ENCODE assay signal across 7 mouse cellular contexts in genomic region chr13:109547700-109548099, GRCm38 (mm10).
DNase-seq lines count a peak whose midpoint lies in the region; ATAC-seq and TF ChIP-seq lines count a peak whose summit lies in the region.

No protein-coding gene starts in this region.

- peak; percentile 87 for ATAC-seq in intestine, embryonic 14.5 days (replicated peaks; ENCODE audit: low FRiP score, low TSS enrichment, low read depth)
- ATAC-seq in midbrain, embryonic 12.5 days (ENCODE audit: low FRiP score, low read depth): peak; percentile 81

- no peaks in the 10 kb centered on the region for H3K4me1 ChIP-seq in intestine, embryonic 14.5 days (replicated peaks; ENCODE audit: control insufficient read depth, insufficient read depth, low read length)
- no peaks in the 10 kb centered on the region for H3K4me1 ChIP-seq in midbrain, embryonic 12.5 days
- H3K4me1 ChIP-seq in small intestine, adult 2 months (ENCODE audit: control insufficient read depth, insufficient read depth, insufficient read length, low read length): peaks cover 4% of the 10 kb centered on the region

- DNase-seq in adipocyte (ENCODE audit: low spot score): peak; percentile 85
- DNase-seq in cerebellum, postnatal 14 days: peak; percentile 85 to 86
- DNase-seq in frontal cortex, postnatal 36 days (ENCODE audit: low spot score in 2 of 2): peak; percentile 74 to 91
- peak; percentile 87 for DNase-seq in intestine, embryonic 14.5 days (ENCODE audit: low spot score)
- peak; percentile 39 to 64 for DNase-seq in left cerebral cortex, adult 8-10 months (ENCODE audit: low spot score in 2 of 2)

- no peak overlapping the region for H3K4me3 ChIP-seq in intestine, embryonic 14.5 days (ENCODE audit: low read depth, low read length)
- H3K4me3 ChIP-seq in midbrain, embryonic 12.5 days: no peak overlapping the region
- H3K4me3 ChIP-seq in small intestine, adult 2 months (ENCODE audit: low read depth, low read length): no peak overlapping the region

- no peaks in the 10 kb centered on the region for H3K36me3 ChIP-seq in intestine, embryonic 14.5 days (ENCODE audit: control insufficient read depth, insufficient read depth, low read length)
- H3K36me3 ChIP-seq in midbrain, embryonic 12.5 days: no peaks in the 10 kb centered on the region
- no peaks in the 10 kb centered on the region for H3K36me3 ChIP-seq in small intestine, adult 2 months (ENCODE audit: control insufficient read depth, insufficient read depth, low read length)

- H3K27ac ChIP-seq in intestine, embryonic 14.5 days (ENCODE audit: low read depth): no peak overlapping the region
- no peak overlapping the region for H3K27ac ChIP-seq in midbrain, embryonic 12.5 days (replicated peaks)
- no peak overlapping the region for H3K27ac ChIP-seq in small intestine, adult 2 months (ENCODE audit: insufficient read depth, low read depth, low read length)

- WGBS in intestine, embryonic 14.5 days: 31% methylated on average over 6 of the region's 6 CpGs
- WGBS in midbrain, embryonic 12.5 days: 34% methylated on average over 6 of the region's 6 CpGs
- WGBS in small intestine, adult 2 months: 10% methylated on average over 6 of the region's 6 CpGs

- no peak overlapping the region for H3K9ac ChIP-seq in intestine, embryonic 14.5 days (ENCODE audit: low read length)
- H3K9ac ChIP-seq in midbrain, embryonic 12.5 days (replicated peaks): no peak overlapping the region

- H3K9me3 ChIP-seq in intestine, embryonic 14.5 days (ENCODE audit: control insufficient read depth, low read length): no peaks in the 10 kb centered on the region
- no peaks in the 10 kb centered on the region for H3K9me3 ChIP-seq in midbrain, embryonic 12.5 days

- no peak overlapping the region for H3K4me2 ChIP-seq in intestine, embryonic 14.5 days (ENCODE audit: low read length)
- no peak overlapping the region for H3K4me2 ChIP-seq in midbrain, embryonic 12.5 days (replicated peaks)

- peak; percentile 74; the same call in 1 of the 2 replicates for TF ChIP-seq CTCF in small intestine, adult 2 months (IDR thresholded peaks at IDR 0.05; ENCODE audit: extremely low read depth, insufficient read length, insufficient replicate concordance, low read depth, low read length)

- no peak for TF ChIP-seq POLR2A in small intestine, adult 2 months (IDR thresholded peaks at IDR 0.05; ENCODE audit: low read depth, low read length)

- H3K27me3 ChIP-seq in intestine, embryonic 14.5 days (replicated peaks; ENCODE audit: control insufficient read depth, insufficient read depth, low read length): no peaks in the 10 kb centered on the region
- H3K27me3 ChIP-seq in midbrain, embryonic 12.5 days: no peaks in the 10 kb centered on the region
- H3K27me3 ChIP-seq in small intestine, adult 2 months (ENCODE audit: control insufficient read depth, insufficient read depth, low read length): no peaks in the 10 kb centered on the region
